Mouse (Mus musculus): Measurements from ENCODE around the gene C130026I21Rik.
"Not testable (repeated sequence)": the region's sequence is repeated elsewhere in the genome, so short reads cannot be mapped to it uniquely, and the experiment has no call there.

GRCm38 (mm10) chr1:84999241-84999640 is 271.1 kb downstream of the C130026I21Rik start:
- TF ChIP-seq CTCF, POLR2A (IDR thresholded peaks at IDR 0.05; ENCODE audit: insufficient read depth, low read depth, low read length): not testable (repeated sequence)

Measured in olfactory bulb, adult 2 months (tissue).